Mouse (Mus musculus): ENCODE measurements around the gene Fgf4. TPM values are rescaled to one million over a fixed set of nuclear protein-coding genes. Genes with fewer than 3 reads are reported as not detected.
"Not testable (repeated sequence)": the region's sequence is repeated elsewhere in the genome, so short reads cannot be mapped to it uniquely, and the experiment has no call there.

Fgf4 gene
- polyA plus RNA-seq, 2 experiments from 2014 or later = not detected

DNA sequence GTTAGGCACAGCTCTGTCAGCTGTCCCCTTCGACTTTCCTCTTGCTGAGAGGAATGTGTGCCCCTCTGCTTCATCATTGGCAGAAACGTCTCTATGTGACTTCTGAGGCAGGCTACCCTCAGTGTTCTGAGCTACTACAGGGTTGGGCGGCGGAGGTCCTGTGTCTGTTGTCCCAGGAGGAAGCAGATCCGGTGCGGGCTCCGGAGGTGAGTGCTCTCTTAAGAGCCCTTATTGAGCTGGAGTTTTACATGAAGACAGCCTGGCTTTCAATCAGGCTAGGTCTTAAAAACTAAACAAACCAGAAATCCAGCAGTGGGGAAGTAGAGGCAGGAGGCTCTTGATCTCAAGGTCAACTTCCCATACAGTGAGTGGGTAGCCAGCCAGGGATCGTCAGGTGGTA lies 20.4 kb downstream of the Fgf4 start:
- no peak for ATAC-seq

GRCm38 (mm10) chr7:144872420-144872819 lies 25.3 kb downstream of the Fgf4 start:
- ATAC-seq = no peak

DNA sequence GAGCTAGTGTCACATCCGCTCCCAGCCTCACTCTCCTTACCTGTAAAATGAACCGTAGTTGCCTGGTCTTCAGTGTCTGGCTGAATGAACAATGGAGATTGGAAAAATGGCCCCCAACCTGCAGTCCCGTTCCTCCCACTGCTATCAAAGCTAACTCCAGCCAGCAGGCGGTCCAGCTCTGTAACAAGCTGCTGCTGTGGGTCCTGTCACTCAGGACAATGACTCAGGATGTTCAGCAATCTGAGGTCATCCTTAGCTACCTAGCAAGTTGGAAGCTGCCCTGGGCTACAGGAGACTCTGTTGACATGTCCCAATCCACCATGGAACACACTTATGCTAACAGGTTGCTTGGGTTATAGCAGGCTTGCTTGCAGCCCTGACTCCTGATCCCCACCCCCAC lies 26.0 kb downstream of the Fgf4 start:
- ATAC-seq = no peak

GRCm38 (mm10) chr7:144874226-144874625 lies 27.1 kb downstream of the Fgf4 start:
- no peak for ATAC-seq

- no peak for ATAC-seq
These were observed 31.2 kb downstream of the Fgf4 start for GRCm38 (mm10) chr7:144878401-144878800.

DNA sequence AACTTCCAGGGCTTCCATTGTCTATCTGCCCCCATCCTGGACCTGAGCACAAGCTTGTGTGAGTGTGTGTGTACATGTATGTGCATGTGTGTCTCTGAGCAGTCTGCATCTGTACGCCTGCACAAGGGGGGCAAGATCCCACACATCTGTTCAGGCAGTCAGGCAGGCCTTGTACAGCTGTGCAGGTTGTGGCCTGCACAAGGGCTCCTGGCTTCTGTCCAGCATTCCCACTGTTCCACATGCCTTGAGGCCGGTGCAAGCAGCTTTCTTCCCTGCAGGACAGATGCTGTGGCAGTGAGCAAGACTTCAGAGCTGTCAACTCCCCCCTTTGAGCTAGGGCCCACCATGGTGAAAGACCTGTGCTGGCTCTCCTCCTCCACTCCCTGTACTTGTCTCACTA lies 35.9 kb downstream of the Fgf4 start:
- no peak for ATAC-seq

DNA sequence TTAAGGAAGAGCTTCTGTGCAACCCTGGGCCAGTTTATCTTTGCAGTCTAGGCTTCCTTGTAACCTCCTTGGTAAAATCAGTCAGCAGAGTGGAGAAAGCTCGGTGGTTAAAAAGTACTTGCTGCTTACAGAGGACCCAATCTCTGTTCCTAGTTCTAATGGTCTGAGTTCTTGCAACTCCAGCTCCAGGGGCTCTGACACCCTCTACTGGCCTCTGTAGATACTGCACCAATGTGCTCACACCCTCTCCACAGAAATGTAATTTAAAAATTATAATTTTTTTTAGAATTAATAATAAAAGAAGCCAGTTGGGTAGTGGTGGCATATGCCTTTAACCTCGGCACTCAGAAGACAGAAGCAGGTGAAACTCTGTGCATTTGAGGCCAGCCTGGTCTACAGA lies 40.5 kb downstream of the Fgf4 start:
- ATAC-seq = no peak

- ATAC-seq = no peak
These were observed 41.6 kb downstream of the Fgf4 start for GRCm38 (mm10) chr7:144888564-144889299.

GRCm38 (mm10) chr7:144890661-144891060 lies 43.5 kb downstream of the Fgf4 start:
- not testable (repeated sequence) for ATAC-seq

- ATAC-seq = no peak
These were observed 44.7 kb downstream of the Fgf4 start for GRCm38 (mm10) chr7:144891863-144892262.

GRCm38 (mm10) chr7:144892322-144892721 lies 45.2 kb downstream of the Fgf4 start:
- ATAC-seq = no peak

- no peak for ATAC-seq
These were observed 47.0 kb downstream of the Fgf4 start for GRCm38 (mm10) chr7:144894191-144894590.

DNA sequence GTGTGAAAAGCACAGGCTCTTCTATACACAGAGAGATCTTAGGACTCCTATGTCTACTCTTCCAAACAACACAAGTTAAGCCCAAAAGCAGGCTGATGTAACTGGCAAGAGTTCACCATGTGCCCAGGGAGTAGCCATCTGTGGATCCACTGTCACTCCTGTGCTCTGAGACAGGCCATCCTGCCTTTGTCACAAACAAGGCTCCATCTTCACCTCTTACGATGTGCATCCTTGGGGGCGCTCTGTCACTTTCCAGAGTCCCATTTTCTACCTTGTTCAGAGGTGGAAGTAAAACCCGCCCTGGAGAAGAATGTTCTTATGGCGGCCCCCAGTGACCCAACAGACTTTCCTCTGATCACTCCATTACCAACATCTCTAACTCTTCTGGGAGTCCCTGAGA lies 47.5 kb downstream of the Fgf4 start:
- no peak for ATAC-seq

GRCm38 (mm10) chr7:144895305-144896111 lies 48.3 kb downstream of the Fgf4 start:
- peak; percentile 69 for ATAC-seq

GRCm38 (mm10) chr7:144896294-144897218 lies 49.4 kb downstream of the Fgf4 start, which contains the start of gene Fgf15:
Gene Fgf15, plus strand, starts transcription at chr7:144896531.
- peak; percentile 8 for ATAC-seq

DNA sequence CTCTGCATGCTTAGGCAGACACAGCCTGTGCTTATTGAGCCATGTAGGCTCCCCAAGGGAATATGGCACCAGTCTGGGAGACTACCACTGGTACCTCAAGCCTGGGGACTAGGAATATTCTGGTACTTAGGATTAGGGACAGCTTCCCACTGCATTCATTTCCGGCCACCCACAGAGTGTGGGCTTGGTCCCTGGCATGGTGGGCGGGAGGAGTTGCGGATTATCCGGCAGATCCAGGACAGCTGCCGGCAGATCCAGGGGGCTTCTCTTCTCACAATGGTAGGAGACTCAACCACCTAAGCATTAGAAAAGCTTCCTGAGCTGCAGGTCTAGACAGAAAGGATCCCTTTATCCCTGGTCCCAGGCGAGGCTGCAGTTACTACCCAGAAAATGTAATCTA lies 51.3 kb downstream of the Fgf4 start:
- ATAC-seq = no peak

GRCm38 (mm10) chr7:144905514-144905913 lies 58.3 kb downstream of the Fgf4 start:
- not testable (repeated sequence) for ATAC-seq

DNA sequence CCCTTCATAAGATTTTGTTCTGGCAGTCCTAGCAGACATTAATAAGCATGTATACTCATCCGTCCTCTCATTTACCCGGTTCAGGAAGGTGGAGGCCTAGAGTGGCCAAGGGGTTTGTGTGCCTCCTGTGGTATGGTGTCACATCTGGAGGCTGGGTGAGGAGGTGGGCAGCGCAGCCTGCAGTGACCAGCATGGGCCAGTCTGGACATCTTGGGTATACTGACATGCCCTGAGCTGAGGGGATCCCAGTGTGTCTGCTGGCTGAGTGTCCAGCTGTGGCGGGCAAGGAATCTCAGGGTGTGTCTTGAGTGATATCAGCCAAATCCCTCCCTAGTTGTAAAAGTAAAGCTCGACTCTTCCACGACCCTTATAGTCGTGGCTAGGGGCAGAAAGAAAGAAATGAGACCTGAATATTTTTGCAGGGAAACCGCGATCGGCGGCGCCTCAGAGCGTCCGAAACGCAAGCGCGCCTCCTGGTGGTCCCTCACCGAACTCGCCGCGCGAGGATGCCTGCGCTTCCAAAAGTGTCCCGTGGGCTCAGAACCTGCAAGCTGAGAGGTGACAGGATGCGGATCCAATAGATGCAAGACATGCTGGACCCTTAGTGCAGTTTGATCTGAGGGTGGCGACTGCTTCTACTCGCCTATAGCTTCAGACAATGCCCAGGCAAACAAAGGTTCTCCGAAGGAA lies 59.7 kb downstream of the Fgf4 start:
- peak; percentile 87 for ATAC-seq

DNA sequence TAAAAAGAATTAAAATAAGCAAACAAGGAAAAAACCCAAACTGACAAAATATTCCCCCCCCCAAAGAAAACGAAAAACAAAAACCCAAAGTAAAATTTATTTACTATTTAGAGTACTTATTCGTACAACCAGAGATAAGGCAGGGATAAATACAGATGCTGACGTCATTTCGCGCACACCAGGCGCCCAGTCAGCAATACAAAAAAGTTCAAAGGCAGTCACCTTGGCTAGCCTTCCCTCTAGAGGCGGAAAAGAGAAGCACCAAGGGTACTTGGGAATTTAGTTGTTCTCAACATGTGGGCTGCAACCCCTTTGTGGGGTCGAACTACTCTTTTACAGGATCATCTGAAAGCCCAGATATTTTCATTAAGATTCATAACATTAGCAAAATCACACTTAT lies 60.6 kb downstream of the Fgf4 start:
- ATAC-seq = peak; percentile 57

- no peak for ATAC-seq
These were observed 61.5 kb downstream of the Fgf4 start for GRCm38 (mm10) chr7:144908705-144909104.

GRCm38 (mm10) chr7:144911121-144911520 lies 64.0 kb downstream of the Fgf4 start:
- ATAC-seq = no peak

GRCm38 (mm10) chr7:144912897-144913296 lies 65.7 kb downstream of the Fgf4 start:
- ATAC-seq = no peak

Measured in activated CD4-positive, CD25-positive, alpha-beta regulatory T cell, adult 4 months (primary cell).